Mouse (Mus musculus): ENCODE measurements at regions not wholly inside any gene's neighbourhood (a gene's known extent, or its start where the extent isn't known, plus 50 kb on each side); places are given as distances from the start of the nearest gene placed in this dataset.

- TF ChIP-seq CTCF (IDR thresholded peaks at IDR 0.05; ENCODE audit: low read depth, low read length) (no peak), GATA1 (IDR thresholded peaks at IDR 0.05; ENCODE audit: borderline replicate concordance, low read length) (no peak), TAL1 (conservative IDR thresholded peaks at IDR 0.05; ENCODE audit: low read depth, low read length) (no peak), POLR2AphosphoS5 (IDR thresholded peaks at IDR 0.05; ENCODE audit: insufficient replicate concordance, low read depth, low read length) (no peak)
These were observed 74.6 kb upstream of the Sall4 start for GRCm38 (mm10) chr2:168842261-168842740.

Data from G1E (cell line).